Mouse (Mus musculus) bone marrow macrophage, adult 2 months (primary cell): ENCODE results near the gene Armc10.

ENCODE experiments used
- CTCF ChIP-seq: IDR thresholded peaks from 2 replicates; pipeline ENCODE4 v1.5.1; 2012; ENCODE audit warnings: low read depth, mild to moderate bottlenecking, low read length, moderate library complexity
- POLR2A ChIP-seq: IDR thresholded peaks from 2 replicates; pipeline ENCODE4 v1.6.1; 2012; ENCODE audit warnings: mild to moderate bottlenecking, low read depth, low read length, borderline replicate concordance

DNA sequence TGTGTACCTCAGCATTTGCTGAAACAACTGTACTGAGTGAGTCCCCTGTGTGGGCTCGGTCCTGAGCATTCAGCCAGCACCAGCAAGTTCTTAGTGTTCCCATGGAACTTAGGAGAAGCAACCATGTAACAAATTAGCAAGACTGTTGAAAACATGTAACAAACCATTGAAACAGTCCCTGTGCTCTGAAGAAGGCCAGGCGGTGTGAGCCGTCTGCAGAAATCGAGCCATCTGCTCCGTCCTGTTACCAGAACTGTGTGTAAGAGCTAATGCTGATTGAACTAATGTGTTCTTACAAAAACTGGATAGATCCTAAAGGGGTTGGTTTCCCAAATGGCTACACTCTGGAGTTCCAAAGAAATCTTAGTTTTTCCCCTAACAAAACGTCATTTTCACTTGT lies 15.2 kb downstream of the Armc10 start:
- TF ChIP-seq CTCF (no peak), POLR2A (no peak)
